Mouse (Mus musculus) ES-CJ7 (cell line): ENCODE measurements around the gene H2-K1.
"Not testable (repeated sequence)": the region's sequence is repeated elsewhere in the genome, so short reads cannot be mapped to it uniquely, and the experiment has no call there.

ENCODE experiments used
- DNase-seq: peaks from one replicate; pipeline ENCODE4 v3.0.0; 2011; ENCODE audit warnings: low read depth, low spot score

Gene H2-K1

GRCm38 (mm10) chr17:33954646-33955554 lies 45.2 kb downstream of the H2-K1 start:
- no peak for DNase-seq

GRCm38 (mm10) chr17:33953961-33954565 lies 46.1 kb downstream of the H2-K1 start:
- DNase-seq, result no peak

GRCm38 (mm10) chr17:33953310-33953709 lies 46.8 kb downstream of the H2-K1 start:
- no peak for DNase-seq

- DNase-seq, result no peak
Measured at GRCm38 (mm10) chr17:33952879-33953278, 47.3 kb downstream of the H2-K1 start.

GRCm38 (mm10) chr17:33952015-33952414 lies 48.1 kb downstream of the H2-K1 start:
- DNase-seq, result not testable (repeated sequence)

GRCm38 (mm10) chr17:33951021-33951946 lies 48.9 kb downstream of the H2-K1 start, which contains the start of gene B3galt4:
B3galt4 (minus strand) TSS chr17:33951488.
- peak; percentile 93 for DNase-seq

GRCm38 (mm10) chr17:33950131-33950625 lies 50.0 kb downstream of the H2-K1 start:
- DNase-seq, result no peak

- no peak for DNase-seq
Measured at GRCm38 (mm10) chr17:33948905-33949537, 51.1 kb downstream of the H2-K1 start.

GRCm38 (mm10) chr17:33948090-33948904 lies 51.9 kb downstream of the H2-K1 start:
- no peak for DNase-seq

GRCm38 (mm10) chr17:33947430-33948089 lies 52.6 kb downstream of the H2-K1 start:
- no peak for DNase-seq
